Mouse (Mus musculus): Measurements from ENCODE around the gene Slc16a5.
"Not testable (repeated sequence)": the region's sequence is repeated elsewhere in the genome, so short reads cannot be mapped to it uniquely, and the experiment has no call there.

The Slc16a5 gene

DNA sequence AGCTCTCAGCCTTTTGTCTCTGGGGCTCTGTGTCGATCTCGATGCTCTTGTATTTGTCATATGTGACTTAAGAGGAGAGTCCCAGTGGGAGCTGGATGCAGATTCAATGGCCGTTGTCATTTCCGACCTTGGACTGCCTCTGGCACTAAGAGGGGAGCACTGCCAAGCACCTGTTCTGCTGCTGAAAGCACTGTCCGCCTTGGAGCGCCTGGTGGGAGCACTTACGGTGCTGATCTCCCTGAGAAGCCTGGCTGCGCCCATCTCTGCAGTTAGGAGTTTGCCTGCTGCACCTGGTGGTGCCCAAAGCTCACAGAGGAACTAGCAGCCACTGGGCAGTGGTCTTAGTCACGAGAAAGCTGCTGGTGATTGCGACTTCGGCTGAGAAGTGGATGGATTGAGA is 21.0 kb downstream of the Slc16a5 start:
- DNase-seq, result no peak

- peak; percentile 80 for DNase-seq
Observed at GRCm38 (mm10) chr11:115483726-115484125, 21.5 kb downstream of the Slc16a5 start.

DNA sequence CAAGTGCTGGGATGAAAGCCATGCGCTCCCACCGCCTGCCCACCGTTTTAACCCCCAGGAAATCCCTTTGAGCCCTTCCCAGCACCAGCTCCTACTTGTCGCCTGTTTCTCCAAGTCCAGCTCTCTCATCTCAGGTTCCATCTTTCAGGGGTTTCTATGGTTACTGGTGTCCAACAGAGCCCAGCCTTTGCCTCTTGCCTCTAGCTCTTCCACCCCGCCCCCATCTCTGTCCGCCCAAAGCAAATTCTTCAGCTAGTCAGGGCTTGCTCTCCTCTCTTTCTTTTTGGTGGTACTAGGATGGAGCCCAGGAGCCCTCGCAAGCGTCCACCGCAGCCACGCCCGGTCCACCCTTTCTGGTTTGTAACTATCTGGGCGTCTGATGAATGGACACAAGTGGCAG is 22.9 kb downstream of the Slc16a5 start:
- no peak for DNase-seq

GRCm38 (mm10) chr11:115488551-115489104 is 26.4 kb downstream of the Slc16a5 start:
- DNase-seq, result no peak

GRCm38 (mm10) chr11:115490441-115491355 is 28.4 kb downstream of the Slc16a5 start:
- no peak for DNase-seq

GRCm38 (mm10) chr11:115491356-115492083 is 29.2 kb downstream of the Slc16a5 start, which contains the start of gene Nt5c:
Gene Nt5c, minus strand, starts transcription at chr11:115491862.
- DNase-seq, result peak; percentile 83

- DNase-seq, result no peak
Observed at GRCm38 (mm10) chr11:115492387-115492786, 30.1 kb downstream of the Slc16a5 start.

- not testable (repeated sequence) for DNase-seq
Observed at GRCm38 (mm10) chr11:115496559-115496958, 34.3 kb downstream of the Slc16a5 start.

GRCm38 (mm10) chr11:115502636-115503035 is 40.4 kb downstream of the Slc16a5 start:
- no peak for DNase-seq

- DNase-seq, result no peak
Observed at GRCm38 (mm10) chr11:115506586-115506985, 44.3 kb downstream of the Slc16a5 start.

DNA sequence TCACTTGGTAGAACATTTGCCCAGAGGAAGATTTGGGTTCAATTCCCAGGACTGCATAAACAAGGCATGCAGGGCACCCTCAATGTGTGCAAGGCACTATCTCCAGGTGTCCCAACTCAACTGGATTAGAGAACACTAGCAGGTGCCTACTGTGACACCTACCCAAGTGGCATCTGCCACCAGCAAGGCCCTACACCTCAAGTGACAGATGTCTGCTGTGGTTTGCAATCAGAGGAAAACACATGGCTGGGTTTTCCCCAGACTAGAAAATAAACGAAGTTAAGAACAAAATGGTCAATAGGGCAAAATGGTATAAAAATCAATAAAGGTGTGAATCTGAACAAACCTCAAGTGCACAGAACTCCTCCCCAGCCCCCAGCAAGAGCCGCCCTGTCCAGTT is 45.8 kb downstream of the Slc16a5 start:
- no peak for DNase-seq

- no peak for DNase-seq
Observed at GRCm38 (mm10) chr11:115509773-115510506, 47.7 kb downstream of the Slc16a5 start.

GRCm38 (mm10) chr11:115510507-115510888 is 48.2 kb downstream of the Slc16a5 start:
- no peak for DNase-seq

DNA sequence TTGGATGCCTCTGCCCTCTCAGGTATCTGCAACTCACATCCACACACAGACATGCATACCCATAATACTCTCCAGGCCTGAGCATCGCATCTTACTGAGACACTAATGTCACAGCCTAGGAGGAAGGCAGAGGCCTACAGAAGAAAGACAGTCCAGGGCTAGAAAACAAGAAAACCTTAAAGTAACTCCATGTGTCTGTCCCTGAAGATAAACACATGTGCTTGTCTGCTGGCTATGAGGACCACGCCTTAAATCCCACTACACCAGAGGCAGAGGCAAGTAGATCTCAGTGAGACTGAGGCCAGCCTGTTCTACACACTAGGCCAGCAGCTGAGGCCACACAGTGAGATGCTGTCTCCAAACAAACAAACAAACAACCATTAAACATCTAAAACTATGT is 48.8 kb downstream of the Slc16a5 start:
- DNase-seq, result no peak

- no peak for DNase-seq
Observed at GRCm38 (mm10) chr11:115512004-115512403, 49.7 kb downstream of the Slc16a5 start.

GRCm38 (mm10) chr11:115512407-115513183 is 50.3 kb downstream of the Slc16a5 start:
- DNase-seq, result peak; percentile 45

DNA sequence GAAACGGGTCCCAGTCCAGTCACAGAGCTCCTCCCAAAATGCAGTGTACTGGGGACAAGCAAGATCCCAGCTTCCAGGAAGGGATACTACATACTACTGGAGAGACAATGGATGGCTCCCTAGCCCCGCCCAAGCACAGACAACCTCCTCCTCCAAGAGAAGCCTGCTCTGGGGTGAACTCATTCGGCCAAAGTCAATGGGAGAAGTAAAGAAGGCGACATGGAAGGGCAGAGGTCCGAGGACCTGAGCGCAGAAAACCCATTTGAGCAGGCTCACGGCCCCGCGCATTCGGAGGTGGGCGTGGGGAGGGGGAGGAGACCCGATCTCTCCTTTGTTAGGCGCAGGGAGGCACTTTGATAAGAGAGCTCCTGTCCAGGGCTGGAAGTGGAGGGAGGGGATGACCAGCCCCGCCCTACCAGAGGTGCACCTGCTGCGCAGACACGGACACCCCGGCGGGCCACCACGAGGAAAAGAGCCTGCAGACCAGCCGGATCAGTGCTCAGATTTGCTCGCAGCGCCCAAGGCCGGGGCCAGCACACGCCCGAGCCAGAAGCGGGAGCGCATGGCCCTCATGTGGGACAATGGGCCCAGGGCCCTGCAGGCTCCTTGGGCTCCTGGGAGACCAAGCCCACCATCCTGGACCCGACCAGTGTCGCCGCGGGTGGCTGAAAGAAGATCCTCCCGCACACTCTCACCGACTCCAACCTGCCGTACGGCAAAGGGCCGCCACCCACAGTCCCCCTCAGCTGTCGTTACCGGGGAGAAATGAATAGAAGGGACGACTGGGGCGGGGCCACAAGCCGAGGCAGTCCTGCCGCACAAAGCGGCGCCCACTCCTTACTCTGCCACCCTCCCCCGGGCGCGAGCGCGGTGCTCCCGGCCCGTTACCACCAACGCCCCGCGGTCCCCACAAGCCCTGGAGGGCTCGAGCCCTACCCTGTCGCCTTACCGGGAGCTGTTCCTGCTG is 51.3 kb downstream of the Slc16a5 start:
- DNase-seq, result peak; percentile 44

DNA sequence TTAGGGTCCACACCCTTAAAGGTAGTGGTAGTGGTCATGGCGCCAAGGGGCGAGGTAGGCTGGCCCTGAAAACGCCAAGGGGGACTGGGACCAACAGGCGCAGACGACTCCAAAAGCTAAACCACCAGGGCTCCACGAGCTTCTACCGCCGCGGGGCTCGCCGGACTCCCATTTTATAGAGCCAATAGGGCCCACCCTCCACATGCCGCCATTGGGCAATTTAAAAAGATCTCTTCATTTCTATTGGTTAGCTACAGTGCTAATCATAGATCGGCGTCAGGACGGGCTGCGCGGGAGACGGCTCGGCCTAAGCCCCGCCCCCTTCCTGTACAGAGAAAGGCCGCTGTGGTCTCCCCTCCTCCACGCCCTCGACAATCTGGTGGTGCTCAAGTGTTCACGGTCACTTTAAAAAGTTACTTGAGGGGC is 52.0 kb downstream of the Slc16a5 start, which contains the start of gene Jpt1:
Jpt1 (minus strand) TSS at position 150 of the 426 bp plus-strand sequence.
- DNase-seq, result peak; percentile 95

GRCm38 (mm10) chr11:115515021-115515420 is 52.7 kb downstream of the Slc16a5 start:
- no peak for DNase-seq

GRCm38 (mm10) chr11:115516942-115517341 is 54.7 kb downstream of the Slc16a5 start:
- no peak for DNase-seq

DNA sequence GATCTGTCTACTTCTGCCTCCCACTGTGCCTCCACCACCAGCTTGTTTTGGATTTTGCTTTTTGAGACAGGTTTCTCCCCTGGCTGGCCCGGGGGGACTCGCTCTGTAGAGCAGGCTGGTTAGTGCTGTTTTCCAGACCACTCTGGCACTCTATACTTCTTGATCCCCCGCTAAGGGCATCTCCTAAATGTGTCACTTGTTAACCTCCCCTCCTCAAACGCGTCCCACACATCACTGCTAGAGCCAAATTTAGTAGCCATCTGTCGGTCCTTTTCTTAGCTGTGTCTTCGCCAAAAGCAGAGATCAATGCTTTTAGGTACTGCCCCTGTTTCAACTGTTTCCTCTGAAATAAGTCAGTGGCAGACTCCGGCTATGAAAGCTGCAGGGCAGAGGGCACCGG is 56.4 kb downstream of the Slc16a5 start:
- DNase-seq, result no peak

Measured in lung, postnatal 14 days (tissue).